Mouse (Mus musculus): ENCODE data around the gene Sh3bp5l. TPM values are rescaled to one million over a fixed set of nuclear protein-coding genes. Genes with fewer than 3 reads are reported as not detected.
"Not testable (repeated sequence)": the region's sequence is repeated elsewhere in the genome, so short reads cannot be mapped to it uniquely, and the experiment has no call there.

Gene Sh3bp5l
- polyA plus RNA-seq, 1 experiment from 2014 or later = 34.2 TPM

- Histone ChIP-seq H3K9me3 (ENCODE audit: control insufficient read depth, low read length) (no peaks in the 10 kb centered on the region), H3K27me3 (ENCODE audit: control insufficient read depth, insufficient read depth, low read length) (no peaks in the 10 kb centered on the region), H3K9ac (ENCODE audit: low read length) (peak overlapping the region; percentile 68), H3K4me3 (ENCODE audit: low read depth, low read length) (peak overlapping the region; percentile 57), H3K4me2 (peak overlapping the region; percentile 55), H3K36me3 (ENCODE audit: control insufficient read depth, insufficient read depth, low read length) (no peaks in the 10 kb centered on the region), H3K4me1 (ENCODE audit: control insufficient read depth, insufficient read depth, low read length) (peaks cover 9% of the 10 kb centered on the region; the same call in 1 of the 2 replicates), H3K27ac (ENCODE audit: low read depth, low read length) (peak overlapping the region; percentile 85)
- WGBS = under 1% methylated on average over 36 of the region's 36 CpGs
- ATAC-seq (ENCODE audit: low FRiP score) (peak; percentile 91), DNase-seq (ENCODE audit: low spot score, missing footprints) (peak; percentile 100)
Observed at GRCm38 (mm10) chr11:58301837-58302754, 28.4 kb upstream of the Sh3bp5l start.

GRCm38 (mm10) chr11:58302774-58303445 lies 27.6 kb upstream of the Sh3bp5l start:
- 1% methylated on average over 25 of the region's 26 CpGs for WGBS
- peak overlapping the region; percentile 55 for H3K4me2 ChIP-seq
- peak overlapping the region; percentile 57 for H3K4me3 ChIP-seq (ENCODE audit: low read depth, low read length)
- no peaks in the 10 kb centered on the region for H3K27me3 ChIP-seq (ENCODE audit: control insufficient read depth, insufficient read depth, low read length)
- DNase-seq (ENCODE audit: low spot score, missing footprints) (no peak), ATAC-seq (ENCODE audit: low FRiP score) (peak; percentile 61)
- H3K9ac ChIP-seq (ENCODE audit: low read length) = peak overlapping the region; percentile 68
- peaks cover 9% of the 10 kb centered on the region; the same call in 1 of the 2 replicates for H3K4me1 ChIP-seq (ENCODE audit: control insufficient read depth, insufficient read depth, low read length)
- no peaks in the 10 kb centered on the region for H3K9me3 ChIP-seq (ENCODE audit: control insufficient read depth, low read length)
- H3K36me3 ChIP-seq (ENCODE audit: control insufficient read depth, insufficient read depth, low read length) = no peaks in the 10 kb centered on the region
- H3K27ac ChIP-seq (ENCODE audit: low read depth, low read length) = peak overlapping the region; percentile 85

- 13% methylated on average over 7 of the region's 7 CpGs for WGBS
- no peak overlapping the region for H3K27ac ChIP-seq (ENCODE audit: low read depth, low read length)
- ATAC-seq (ENCODE audit: low FRiP score) (no peak), DNase-seq (ENCODE audit: low spot score, missing footprints) (peak; percentile 93)
- no peak overlapping the region for H3K9ac ChIP-seq (ENCODE audit: low read length)
- peaks cover 9% of the 10 kb centered on the region for H3K4me1 ChIP-seq (ENCODE audit: control insufficient read depth, insufficient read depth, low read length)
- H3K36me3 ChIP-seq (ENCODE audit: control insufficient read depth, insufficient read depth, low read length) = no peaks in the 10 kb centered on the region
- peak overlapping the region; percentile 38; the same call in 1 of the 2 replicates for H3K4me2 ChIP-seq
- H3K4me3 ChIP-seq (ENCODE audit: low read depth, low read length) = no peak overlapping the region
- H3K27me3 ChIP-seq (ENCODE audit: control insufficient read depth, insufficient read depth, low read length) = no peaks in the 10 kb centered on the region
- no peaks in the 10 kb centered on the region for H3K9me3 ChIP-seq (ENCODE audit: control insufficient read depth, low read length)
Observed at GRCm38 (mm10) chr11:58303594-58303993, 26.9 kb upstream of the Sh3bp5l start.

GRCm38 (mm10) chr11:58305299-58305698 lies 25.2 kb upstream of the Sh3bp5l start:
- DNase-seq (ENCODE audit: low spot score, missing footprints); ATAC-seq (ENCODE audit: low FRiP score); H3K9ac ChIP-seq (ENCODE audit: low read length): not testable (repeated sequence)

GRCm38 (mm10) chr11:58306860-58307308 lies 23.6 kb upstream of the Sh3bp5l start, which contains the start of gene Zfp692:
Gene Zfp692 (plus strand): TSS chr11:58307069.
- WGBS = under 1% methylated on average over 34 of the region's 34 CpGs
- Histone ChIP-seq H3K9me3 (ENCODE audit: control insufficient read depth, low read length) (no peaks in the 10 kb centered on the region), H3K9ac (ENCODE audit: low read length) (peak within 1 kb of the TSS; percentile 65), H3K36me3 (ENCODE audit: control insufficient read depth, insufficient read depth, low read length) (no peaks in the 10 kb centered on the region), H3K4me3 (ENCODE audit: low read depth, low read length) (peak within 1 kb of the TSS; percentile 42), H3K27me3 (ENCODE audit: control insufficient read depth, insufficient read depth, low read length) (no peaks in the 10 kb centered on the region), H3K4me1 (ENCODE audit: control insufficient read depth, insufficient read depth, low read length) (peaks cover 9% of the 10 kb centered on the region), H3K27ac (ENCODE audit: low read depth, low read length) (no peak within 1 kb of the TSS), H3K4me2 (peak within 1 kb of the TSS; percentile 60)
- peak; percentile 80 for ATAC-seq (ENCODE audit: low FRiP score)
- DNase-seq (ENCODE audit: low spot score, missing footprints) = peak; percentile 100

More at GRCm38 (mm10) chr11:58305299-58305698, 25.2 kb upstream of the Sh3bp5l start:
- WGBS = 90% methylated on average over 8 of the region's 8 CpGs
- not testable (repeated sequence) for H3K36me3 ChIP-seq (ENCODE audit: control insufficient read depth, insufficient read depth, low read length); H3K9me3 ChIP-seq (ENCODE audit: control insufficient read depth, low read length); H3K4me3 ChIP-seq (ENCODE audit: low read depth, low read length); H3K27me3 ChIP-seq (ENCODE audit: control insufficient read depth, insufficient read depth, low read length); H3K27ac ChIP-seq (ENCODE audit: low read depth, low read length); H3K4me1 ChIP-seq (ENCODE audit: control insufficient read depth, insufficient read depth, low read length); H3K4me2 ChIP-seq

- ATAC-seq (ENCODE audit: low FRiP score) (peak; percentile 54), DNase-seq (ENCODE audit: low spot score, missing footprints) (no peak)
- Histone ChIP-seq H3K27me3 (ENCODE audit: control insufficient read depth, insufficient read depth, low read length) (no peaks in the 10 kb centered on the region), H3K27ac (ENCODE audit: low read depth, low read length) (no peak overlapping the region), H3K9ac (ENCODE audit: low read length) (peak overlapping the region; percentile 65), H3K4me1 (ENCODE audit: control insufficient read depth, insufficient read depth, low read length) (peaks cover 9% of the 10 kb centered on the region), H3K36me3 (ENCODE audit: control insufficient read depth, insufficient read depth, low read length) (no peaks in the 10 kb centered on the region), H3K4me2 (peak overlapping the region; percentile 60), H3K4me3 (ENCODE audit: low read depth, low read length) (peak overlapping the region; percentile 42), H3K9me3 (ENCODE audit: control insufficient read depth, low read length) (no peaks in the 10 kb centered on the region)
- WGBS = 0% methylated on average over 36 of the region's 42 CpGs
Observed at GRCm38 (mm10) chr11:58307411-58308080, 23.0 kb upstream of the Sh3bp5l start.

- H3K4me2 ChIP-seq = no peak overlapping the region
- H3K27ac ChIP-seq (ENCODE audit: low read depth, low read length) = no peak overlapping the region
- no peak overlapping the region for H3K4me3 ChIP-seq (ENCODE audit: low read depth, low read length)
- H3K9ac ChIP-seq (ENCODE audit: low read length) = no peak overlapping the region
- WGBS = 93% methylated on average over 9 of the region's 9 CpGs
- no peaks in the 10 kb centered on the region for H3K9me3 ChIP-seq (ENCODE audit: control insufficient read depth, low read length)
- no peaks in the 10 kb centered on the region for H3K36me3 ChIP-seq (ENCODE audit: control insufficient read depth, insufficient read depth, low read length)
- DNase-seq (ENCODE audit: low spot score, missing footprints) = no peak
- H3K27me3 ChIP-seq (ENCODE audit: control insufficient read depth, insufficient read depth, low read length) = no peaks in the 10 kb centered on the region
- no peak for ATAC-seq (ENCODE audit: low FRiP score)
- peaks cover 7% of the 10 kb centered on the region for H3K4me1 ChIP-seq (ENCODE audit: control insufficient read depth, insufficient read depth, low read length)
Observed at GRCm38 (mm10) chr11:58308661-58309060, 21.9 kb upstream of the Sh3bp5l start.

- ATAC-seq (ENCODE audit: low FRiP score) (no peak), DNase-seq (ENCODE audit: low spot score, missing footprints) (no peak)
- H3K9me3 ChIP-seq (ENCODE audit: control insufficient read depth, low read length) = no peaks in the 10 kb centered on the region
- H3K4me2 ChIP-seq = no peak overlapping the region
- 92% methylated on average over 6 of the region's 6 CpGs for WGBS
- peaks cover 6% of the 10 kb centered on the region; the same call in 1 of the 2 replicates for H3K36me3 ChIP-seq (ENCODE audit: control insufficient read depth, insufficient read depth, low read length)
- no peak overlapping the region for H3K9ac ChIP-seq (ENCODE audit: low read length)
- H3K4me1 ChIP-seq (ENCODE audit: control insufficient read depth, insufficient read depth, low read length) = no peaks in the 10 kb centered on the region
- no peak overlapping the region for H3K27ac ChIP-seq (ENCODE audit: low read depth, low read length)
- H3K27me3 ChIP-seq (ENCODE audit: control insufficient read depth, insufficient read depth, low read length) = no peaks in the 10 kb centered on the region
- H3K4me3 ChIP-seq (ENCODE audit: low read depth, low read length) = no peak overlapping the region
Observed at GRCm38 (mm10) chr11:58314069-58314468, 16.5 kb upstream of the Sh3bp5l start.

All from midbrain, embryonic 11.5 days (tissue).